Mouse (Mus musculus): ENCODE results near the gene Mcf2l. TPM values are rescaled to one million over a fixed set of nuclear protein-coding genes. Genes with fewer than 3 reads are reported as not detected.

The Mcf2l gene
- total RNA-seq, 2 experiments from 2014 or later: 36.0 to 42.4 TPM

GRCm38 (mm10) chr8:12985259-12985658, 111.7 kb downstream of the Mcf2l start:
- DNase-seq (ENCODE audit: low spot score in 2 of 2): no peak

- no peak for DNase-seq (ENCODE audit: low spot score in 2 of 2)
Measured at GRCm38 (mm10) chr8:12987571-12987970, 114.0 kb downstream of the Mcf2l start.

- DNase-seq (ENCODE audit: low spot score in 2 of 2): no peak
Measured at GRCm38 (mm10) chr8:12988722-12989430, 115.3 kb downstream of the Mcf2l start.

- no peak for DNase-seq (ENCODE audit: low spot score in 2 of 2)
Measured at GRCm38 (mm10) chr8:12991411-12991810, 117.8 kb downstream of the Mcf2l start.

- DNase-seq (ENCODE audit: low spot score in 2 of 2): no peak
Measured at GRCm38 (mm10) chr8:12994468-12994867, 120.9 kb downstream of the Mcf2l start.

GRCm38 (mm10) chr8:12995481-12995880, 121.9 kb downstream of the Mcf2l start:
- DNase-seq (ENCODE audit: low spot score in 2 of 2): no peak

GRCm38 (mm10) chr8:12996831-12997275, 123.2 kb downstream of the Mcf2l start:
- peak in 1 of 2 experiments; percentile 38 for DNase-seq (ENCODE audit: low spot score in 2 of 2)

GRCm38 (mm10) chr8:12998331-12998730, 124.7 kb downstream of the Mcf2l start:
- DNase-seq (ENCODE audit: low spot score in 2 of 2): no peak

- no peak for DNase-seq (ENCODE audit: low spot score in 2 of 2)
Measured at GRCm38 (mm10) chr8:12999793-13000192, 126.2 kb downstream of the Mcf2l start.

- DNase-seq (ENCODE audit: low spot score in 2 of 2): no peak
Measured at GRCm38 (mm10) chr8:13007458-13007857, 133.9 kb downstream of the Mcf2l start.

- DNase-seq (ENCODE audit: low spot score in 2 of 2): no peak
Measured at GRCm38 (mm10) chr8:13010313-13010712, 136.7 kb downstream of the Mcf2l start.

- no peak for DNase-seq (ENCODE audit: low spot score in 2 of 2)
Measured at GRCm38 (mm10) chr8:13019560-13019959, 146.0 kb downstream of the Mcf2l start.

GRCm38 (mm10) chr8:13021830-13022229, 148.2 kb downstream of the Mcf2l start:
- DNase-seq (ENCODE audit: low spot score in 2 of 2): no peak

- DNase-seq (ENCODE audit: low spot score in 2 of 2): no peak
Measured at GRCm38 (mm10) chr8:13025487-13026224, 152.1 kb downstream of the Mcf2l start, which contains the start of gene F7. F7 (plus strand) TSS chr8:13026034.

- no peak for DNase-seq (ENCODE audit: low spot score in 2 of 2)
Measured at GRCm38 (mm10) chr8:13027615-13028014, 154.0 kb downstream of the Mcf2l start.

- DNase-seq (ENCODE audit: low spot score in 2 of 2): no peak
Measured at GRCm38 (mm10) chr8:13028482-13028881, 154.9 kb downstream of the Mcf2l start.

- DNase-seq (ENCODE audit: low spot score in 2 of 2): no peak
Measured at GRCm38 (mm10) chr8:13036346-13036812, 162.8 kb downstream of the Mcf2l start.

GRCm38 (mm10) chr8:13037015-13037414, 163.4 kb downstream of the Mcf2l start, which contains the start of gene F10:
F10 (plus strand) TSS chr8:13037308.
- DNase-seq (ENCODE audit: low spot score in 2 of 2): no peak

GRCm38 (mm10) chr8:13037569-13037968, 164.0 kb downstream of the Mcf2l start:
- DNase-seq (ENCODE audit: low spot score in 2 of 2): no peak

- no peak for DNase-seq (ENCODE audit: low spot score in 2 of 2)
Measured at GRCm38 (mm10) chr8:13039054-13039453, 165.4 kb downstream of the Mcf2l start.

- no peak for DNase-seq (ENCODE audit: low spot score in 2 of 2)
Measured at GRCm38 (mm10) chr8:13041459-13041858, 167.9 kb downstream of the Mcf2l start.

GRCm38 (mm10) chr8:13047652-13048051, 174.0 kb downstream of the Mcf2l start:
- no peak for DNase-seq (ENCODE audit: low spot score in 2 of 2)
